Mouse (Mus musculus) layer of hippocampus, adult 18-20 months (tissue): ENCODE measurements at regions not wholly inside any gene's neighbourhood (a gene's known extent, or its start where the extent isn't known, plus 50 kb on each side); places are given as distances from the start of the nearest gene placed in this dataset.
"Not testable (repeated sequence)": the region's sequence is repeated elsewhere in the genome, so short reads cannot be mapped to it uniquely, and the experiment has no call there.

ENCODE experiments used
- DNase-seq, 2 experiments: peaks; one replicate each; pipeline ENCODE4 v3.0.0; 2022; ENCODE audit warnings: low spot score in 2 of 2

- peak in 1 of 2 experiments; percentile 76 for DNase-seq
These were observed 99.3 kb upstream of the Bmp2k start for GRCm38 (mm10) chr5:96898120-96898672.

GRCm38 (mm10) chr5:96898695-96899094, 98.8 kb upstream of the Bmp2k start:
- no peak for DNase-seq

GRCm38 (mm10) chr5:96905572-96906271, 91.8 kb upstream of the Bmp2k start:
- peak in 1 of 2 experiments; percentile 47 for DNase-seq

- not testable (repeated sequence) for DNase-seq
These were observed 89.1 kb upstream of the Bmp2k start for GRCm38 (mm10) chr5:96908371-96908770.

GRCm38 (mm10) chr5:96909218-96909617, 88.3 kb upstream of the Bmp2k start:
- DNase-seq, result no peak

- DNase-seq, result no peak
These were observed 85.8 kb upstream of the Bmp2k start for GRCm38 (mm10) chr5:96911550-96912253.

GRCm38 (mm10) chr5:96912254-96912635, 85.2 kb upstream of the Bmp2k start:
- no peak for DNase-seq

GRCm38 (mm10) chr5:96912781-96913180, 84.7 kb upstream of the Bmp2k start:
- no peak for DNase-seq

GRCm38 (mm10) chr5:96913711-96914110, 83.8 kb upstream of the Bmp2k start:
- DNase-seq, result no peak

GRCm38 (mm10) chr5:96914696-96915404, 82.6 kb upstream of the Bmp2k start:
- no peak for DNase-seq

GRCm38 (mm10) chr5:96916897-96917296, 80.6 kb upstream of the Bmp2k start:
- no peak for DNase-seq

- DNase-seq, result peak in 1 of 2 experiments; percentile 67
These were observed 79.8 kb upstream of the Bmp2k start for GRCm38 (mm10) chr5:96917596-96918258.

- no peak for DNase-seq
These were observed 78.3 kb upstream of the Bmp2k start for GRCm38 (mm10) chr5:96919149-96919548.

- no peak for DNase-seq
These were observed 76.5 kb upstream of the Bmp2k start for GRCm38 (mm10) chr5:96921037-96921436.

GRCm38 (mm10) chr5:96921511-96921910, 76.0 kb upstream of the Bmp2k start:
- no peak for DNase-seq

- DNase-seq, result no peak
These were observed 75.3 kb upstream of the Bmp2k start for GRCm38 (mm10) chr5:96921973-96922715.

GRCm38 (mm10) chr5:96922716-96923076, 74.8 kb upstream of the Bmp2k start:
- no peak for DNase-seq

GRCm38 (mm10) chr5:96923526-96923925, 74.0 kb upstream of the Bmp2k start:
- no peak for DNase-seq

GRCm38 (mm10) chr5:96924736-96925429, 72.6 kb upstream of the Bmp2k start:
- DNase-seq, result no peak

GRCm38 (mm10) chr5:96925943-96926342, 71.5 kb upstream of the Bmp2k start:
- no peak for DNase-seq
